Mouse (Mus musculus) heart, postnatal 0 days (tissue): ENCODE data around the gene Kdelc2. TPM values are rescaled to one million over a fixed set of nuclear protein-coding genes. Genes with fewer than 3 reads are reported as not detected.

Source experiments
- ATAC-seq: fragments of 200-750 bp; cut with Nextera tagmentation; 2 replicates; pipeline ENCODE4 v1.8.0; 2017; ENCODE audit warnings: low read depth, moderate number of reproducible peaks, moderate library complexity; ENCODE audit not compliant: insufficient read depth
- DNase-seq: peaks from one replicate; pipeline ENCODE4 v3.0.0-alpha.2; 2016; ENCODE audit warnings: low spot score
- H3K27ac ChIP-seq: fragments of 300-500 bp; sonication (generic); 2 replicates; pipeline ENCODE4 v1.5.1; 2014; ENCODE audit warnings: low read depth, mild to moderate bottlenecking
- H3K27me3 ChIP-seq: fragments of 300-500 bp; sonication (generic); 2 replicates; pipeline ENCODE4 v1.6.1; 2014; ENCODE audit warnings: low read length, mixed read lengths; ENCODE audit not compliant: control insufficient read depth, insufficient read depth
- H3K36me3 ChIP-seq: fragments of 300-500 bp; sonication (generic); replicated peaks from 2 replicates; pipeline ENCODE4 v1.6.1; 2014; ENCODE audit warnings: low read length, mixed read lengths; ENCODE audit not compliant: control insufficient read depth, insufficient read depth
- H3K4me1 ChIP-seq: fragments of 300-500 bp; sonication (generic); 2 replicates; pipeline ENCODE4 v1.6.1; 2014; ENCODE audit warnings: antibody characterized with exemption; ENCODE audit not compliant: control insufficient read depth, insufficient read depth
- H3K4me2 ChIP-seq: fragments of 300-500 bp; sonication (generic); 2 replicates; pipeline ENCODE4 v1.6.1; 2014; ENCODE audit warnings: low read depth, mild to moderate bottlenecking, low read length, moderate library complexity
- H3K4me3 ChIP-seq: fragments of 300-500 bp; sonication (generic); 2 replicates; pipeline ENCODE4 v1.5.1; 2014; ENCODE audit warnings: low read depth, low read length
- H3K9ac ChIP-seq: fragments of 300-500 bp; sonication (generic); replicated peaks from 2 replicates; pipeline ENCODE4 v1.6.1; 2014; ENCODE audit warnings: low read depth, low read length, mixed read lengths
- H3K9me3 ChIP-seq: fragments of 300-500 bp; sonication (generic); replicated peaks from 2 replicates; pipeline ENCODE4 v1.6.1; 2016; ENCODE audit warnings: low read length; ENCODE audit not compliant: control insufficient read depth
- CTCF ChIP-seq: IDR thresholded peaks from 2 replicates; pipeline ENCODE4 v1.5.1; 2016; ENCODE audit warnings: antibody characterized with exemption, control low read depth, low read depth
- EP300 ChIP-seq: IDR thresholded peaks from 2 replicates; pipeline ENCODE4 v1.6.1; 2016; ENCODE audit warnings: antibody characterized with exemption, low read depth
- WGBS: fragments of 180-500 bp; shearing (Covaris S2); extraction: QIAGEN DNeasy Blood & Tissue Kit; methylation state at CpG from one replicate; pipeline ENCODE4 v1.1.7; 2014; 5-methylcytosine and 5-hydroxymethylcytosine counted together
- microRNA-seq: library from miRNA; unstranded; fragments of <30 nt; microRNA quantifications from one replicate; pipeline ENCODE4, GENCODE M21; 2016
- polyA plus RNA-seq: library from polyadenylated mRNA; unstranded; fragments of >200 nt; fragmentation: Nextera tagmentation; extraction: Ambion mirVana; gene quantifications from 2 replicates; pipeline ENCODE4 v1.2.1, GENCODE M21; 2015
- total RNA-seq: library from RNA; depleted of rRNA; stranded (reverse); fragments of >200 nt; gene quantifications from 2 replicates; pipeline ENCODE4 v1.2.3, GENCODE M21; 2014; ENCODE audit warnings: low replicate concordance; rRNA removed

Kdelc2 gene
- total and polyA plus RNA-seq, 2 experiments from 2014 or later = 12.3 to 14.8 TPM

- Histone ChIP-seq H3K4me1 (no peaks in the 10 kb centered on the region), H3K4me2 (no peak overlapping the region), H3K27ac (no peak overlapping the region), H3K9me3 (no peaks in the 10 kb centered on the region), H3K4me3 (no peak overlapping the region), H3K9ac (no peak overlapping the region), H3K27me3 (no peaks in the 10 kb centered on the region), H3K36me3 (no peaks in the 10 kb centered on the region)
- ATAC-seq (no peak), DNase-seq (no peak)
- no peak for TF ChIP-seq EP300
- TF ChIP-seq CTCF = no peak
- 88% methylated on average over 3 of the region's 3 CpGs for WGBS
These were observed 42.9 kb downstream of the Kdelc2 start for GRCm38 (mm10) chr9:53426726-53427125.

DNA sequence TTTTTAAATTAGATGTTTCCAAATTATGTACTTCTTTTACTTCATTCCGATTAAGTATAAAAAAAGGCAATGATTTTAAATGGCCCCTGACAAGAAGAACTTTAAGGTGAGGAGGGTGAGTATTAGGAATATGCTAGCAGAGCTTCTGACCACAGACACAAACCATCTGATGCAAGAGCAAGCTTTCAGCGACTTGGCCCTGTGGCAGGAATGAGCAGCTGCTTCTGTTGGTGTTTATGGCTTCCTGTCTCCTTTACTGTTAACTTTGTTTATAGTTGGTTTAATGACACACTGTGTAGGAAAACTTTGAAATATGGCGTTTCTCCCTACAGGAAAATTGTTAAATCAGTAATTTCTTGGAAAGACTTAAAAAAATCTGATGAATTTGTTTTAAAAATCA is 43.8 kb downstream of the Kdelc2 start:
- H3K4me1 ChIP-seq = no peaks in the 10 kb centered on the region
- H3K27ac ChIP-seq = no peak overlapping the region
- no peak overlapping the region for H3K9ac ChIP-seq
- H3K4me3 ChIP-seq = no peak overlapping the region
- DNase-seq (no peak), ATAC-seq (no peak)
- no peaks in the 10 kb centered on the region for H3K27me3 ChIP-seq
- H3K36me3 ChIP-seq = no peaks in the 10 kb centered on the region
- no peaks in the 10 kb centered on the region for H3K9me3 ChIP-seq
- H3K4me2 ChIP-seq = no peak overlapping the region
- WGBS = 57% methylated on average over 3 of the region's 3 CpGs
- TF ChIP-seq EP300 = no peak
- no peak for TF ChIP-seq CTCF

- Histone ChIP-seq H3K9me3 (no peaks in the 10 kb centered on the region), H3K27me3 (no peaks in the 10 kb centered on the region), H3K4me2 (no peak overlapping the region), H3K4me1 (no peaks in the 10 kb centered on the region), H3K4me3 (no peak overlapping the region), H3K9ac (no peak overlapping the region), H3K36me3 (peaks cover 19% of the 10 kb centered on the region), H3K27ac (no peak overlapping the region)
- TF ChIP-seq CTCF = no peak
- no peak for TF ChIP-seq EP300
- ATAC-seq (no peak), DNase-seq (no peak)
- WGBS = 70% methylated on average over 14 of the region's 14 CpGs
These were observed 52.2 kb downstream of the Kdelc2 start for GRCm38 (mm10) chr9:53435830-53436570.

DNA sequence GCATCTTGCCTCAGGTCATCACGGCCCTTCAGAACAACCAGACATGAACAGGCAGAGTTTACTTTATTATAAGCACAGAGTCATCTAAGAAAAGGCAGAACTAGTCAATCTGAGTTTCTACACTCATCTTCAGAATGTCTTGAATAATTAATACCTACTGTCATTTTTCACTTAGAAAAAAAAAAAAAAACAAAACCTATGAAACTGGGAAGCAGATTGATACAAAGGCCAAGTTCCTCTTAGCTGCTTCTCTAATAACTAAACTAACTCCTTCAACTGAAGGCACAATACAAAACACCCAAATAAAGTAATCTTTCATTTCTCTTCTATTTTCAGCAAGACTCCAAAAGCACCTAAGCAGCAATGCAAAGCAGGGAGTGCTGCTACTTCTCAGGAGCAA is 66.8 kb downstream of the Kdelc2 start:
- Histone ChIP-seq H3K27ac (no peak overlapping the region), H3K9ac (no peak overlapping the region), H3K27me3 (no peaks in the 10 kb centered on the region), H3K9me3 (no peaks in the 10 kb centered on the region), H3K4me2 (no peak overlapping the region), H3K4me1 (no peaks in the 10 kb centered on the region), H3K4me3 (no peak overlapping the region), H3K36me3 (peaks cover 46% of the 10 kb centered on the region)
- ATAC-seq = no peak
- TF ChIP-seq CTCF = no peak
- TF ChIP-seq EP300 = no peak
- DNase-seq = no peak
- 94% methylated on average over 1 of the region's 1 CpGs for WGBS

Small RNAs within 50 kb of the gene (microRNA-seq; reads per million reads assigned to microRNA genes)
- not detected for gene Mir130c

Other genes with a start within 250 kb of the Kdelc2 start
- 2.4 and 4.8 TPM in 2 replicates for gene Ddx10, start 136.0 kb upstream of the Kdelc2 start, total RNA-seq
- gene Ddx10, start 136.0 kb upstream of the Kdelc2 start, polyA plus RNA-seq = 10.8 and 11.9 TPM in 2 replicates
- gene Exph5, start 82.4 kb upstream of the Kdelc2 start, total RNA-seq = 0.27 and 0.57 TPM in 2 replicates
- 0.07 and 0.11 TPM in 2 replicates for gene Exph5, start 82.4 kb upstream of the Kdelc2 start, polyA plus RNA-seq
- not detected in 2 replicates for gene 4930550C14Rik, start 18.3 kb downstream of the Kdelc2 start, total RNA-seq
- 0.25 and 0.37 TPM in 2 replicates for gene 4930550C14Rik, start 18.3 kb downstream of the Kdelc2 start, polyA plus RNA-seq
- gene Atm, start 152.7 kb downstream of the Kdelc2 start, total RNA-seq = 2.9 and 5.3 TPM in 2 replicates
- gene Atm, start 152.7 kb downstream of the Kdelc2 start, polyA plus RNA-seq = 2.6 and 3.9 TPM in 2 replicates
- 5.6 and 7.5 TPM in 2 replicates for gene Npat, start 153.0 kb downstream of the Kdelc2 start, total RNA-seq
- gene Npat, start 153.0 kb downstream of the Kdelc2 start, polyA plus RNA-seq = 5.7 TPM in 2 replicates
- gene Acat1, start 226.4 kb downstream of the Kdelc2 start, total RNA-seq = 197 and 208 TPM in 2 replicates
- gene Acat1, start 226.4 kb downstream of the Kdelc2 start, polyA plus RNA-seq = 334 and 336 TPM in 2 replicates